Mouse (Mus musculus): ENCODE data around the gene Dgkh. TPM values are rescaled to one million over a fixed set of nuclear protein-coding genes. Genes with fewer than 3 reads are reported as not detected.

The Dgkh gene
- total and polyA plus RNA-seq, 2 experiments, result 0.24 to 1.8 TPM

DNA sequence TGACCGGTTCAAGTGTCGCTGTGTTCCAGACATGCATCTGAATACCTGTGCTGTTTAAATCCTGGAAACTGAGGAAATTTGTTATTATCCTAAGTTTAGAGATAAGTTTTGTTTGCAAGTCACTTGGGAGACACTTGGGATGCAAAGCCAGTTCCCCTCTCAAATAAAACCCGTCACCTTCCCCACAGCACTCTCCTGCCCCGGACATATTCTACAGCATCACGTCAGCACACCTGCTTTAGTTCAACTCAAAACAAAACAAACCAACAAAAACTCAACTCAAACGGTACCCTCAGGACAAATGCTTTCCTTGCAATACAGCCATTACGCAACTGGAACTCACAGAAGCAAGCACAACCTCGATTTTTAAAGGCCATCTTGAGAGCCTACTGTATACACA, 31.1 kb downstream of the Dgkh start:
- no peaks in the 10 kb centered on the region for H3K36me3 ChIP-seq (ENCODE audit: control insufficient read depth, insufficient read depth, low read length)
- DNase-seq (ENCODE audit: extremely low read depth, low read depth, low spot score), result no peak
- H3K9ac ChIP-seq (ENCODE audit: low read depth, low read length), result no peak overlapping the region
- no peak overlapping the region for H3K27ac ChIP-seq (replicated peaks; ENCODE audit: insufficient read depth, low read depth, low read length)
- no peak for TF ChIP-seq POLR2A (IDR thresholded peaks at IDR 0.05; ENCODE audit: extremely low read depth, insufficient read depth, low read length)
- no peak for TF ChIP-seq CTCF (IDR thresholded peaks at IDR 0.05; ENCODE audit: low read depth, low read length)
- no peaks in the 10 kb centered on the region for H3K4me1 ChIP-seq (ENCODE audit: control insufficient read depth, insufficient read depth, low read length)
- no peak overlapping the region for H3K4me3 ChIP-seq (ENCODE audit: insufficient read depth, low read depth, low read length)
- no peaks in the 10 kb centered on the region for H3K79me2 ChIP-seq (ENCODE audit: control insufficient read depth, insufficient read depth, low read length)
- H3K27me3 ChIP-seq (ENCODE audit: control insufficient read depth, insufficient read depth, low read length), result no peaks in the 10 kb centered on the region
- WGBS, result 53% methylated on average over 8 of the region's 8 CpGs

DNA sequence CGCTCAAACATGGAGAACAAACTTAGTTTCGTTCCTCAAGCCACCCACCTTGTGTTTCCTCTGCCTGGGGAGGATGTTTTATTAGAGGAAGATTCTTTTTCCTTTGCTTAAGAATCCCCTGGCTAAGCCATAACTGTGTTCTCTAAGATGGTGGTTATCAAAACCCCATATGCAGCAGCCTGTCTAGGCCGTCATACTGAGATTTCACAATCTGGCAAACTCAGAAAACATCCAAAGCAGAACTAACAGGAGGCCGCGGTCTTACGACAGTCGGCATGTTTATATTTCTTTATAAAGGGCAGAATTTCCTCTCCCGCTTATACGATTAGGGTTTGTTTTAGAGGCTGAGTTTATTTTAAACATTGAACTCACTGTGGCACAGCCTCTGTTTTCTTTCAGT, 31.5 kb downstream of the Dgkh start:
- H3K27ac ChIP-seq (replicated peaks; ENCODE audit: insufficient read depth, low read depth, low read length), result no peak overlapping the region
- TF ChIP-seq POLR2A (IDR thresholded peaks at IDR 0.05; ENCODE audit: extremely low read depth, insufficient read depth, low read length), result no peak
- no peak for TF ChIP-seq CTCF (IDR thresholded peaks at IDR 0.05; ENCODE audit: low read depth, low read length)
- H3K9ac ChIP-seq (ENCODE audit: low read depth, low read length), result no peak overlapping the region
- DNase-seq (ENCODE audit: extremely low read depth, low read depth, low spot score), result peak; percentile 20
- no peak overlapping the region for H3K4me3 ChIP-seq (ENCODE audit: insufficient read depth, low read depth, low read length)
- no peaks in the 10 kb centered on the region for H3K36me3 ChIP-seq (ENCODE audit: control insufficient read depth, insufficient read depth, low read length)
- 31% methylated on average over 9 of the region's 9 CpGs for WGBS
- no peaks in the 10 kb centered on the region for H3K27me3 ChIP-seq (ENCODE audit: control insufficient read depth, insufficient read depth, low read length)
- H3K4me1 ChIP-seq (ENCODE audit: control insufficient read depth, insufficient read depth, low read length), result no peaks in the 10 kb centered on the region
- H3K79me2 ChIP-seq (ENCODE audit: control insufficient read depth, insufficient read depth, low read length), result no peaks in the 10 kb centered on the region

DNA sequence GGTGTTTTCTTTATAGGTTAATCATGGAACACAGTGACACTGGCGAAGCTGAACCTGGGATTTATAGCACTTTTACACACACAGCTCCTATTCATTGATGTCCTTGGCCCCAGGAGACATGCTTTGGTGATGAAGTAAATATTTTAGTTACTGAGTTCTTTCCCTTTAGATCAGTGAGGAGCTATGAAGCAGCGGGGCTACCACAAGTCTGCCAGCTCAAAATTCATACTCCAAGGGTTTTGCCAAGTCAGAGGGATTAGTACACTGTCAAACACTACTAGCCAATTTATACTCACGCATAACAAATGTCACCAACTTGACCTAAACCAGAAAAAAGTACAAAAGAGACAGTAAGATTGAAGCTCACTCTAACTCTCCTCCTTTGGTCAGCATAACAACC, 32.9 kb downstream of the Dgkh start:
- TF ChIP-seq POLR2A (IDR thresholded peaks at IDR 0.05; ENCODE audit: extremely low read depth, insufficient read depth, low read length) (no peak), CTCF (IDR thresholded peaks at IDR 0.05; ENCODE audit: low read depth, low read length) (no peak)
- Histone ChIP-seq H3K4me3 (ENCODE audit: insufficient read depth, low read depth, low read length) (no peak overlapping the region), H3K79me2 (ENCODE audit: control insufficient read depth, insufficient read depth, low read length) (no peaks in the 10 kb centered on the region), H3K36me3 (ENCODE audit: control insufficient read depth, insufficient read depth, low read length) (no peaks in the 10 kb centered on the region), H3K27me3 (ENCODE audit: control insufficient read depth, insufficient read depth, low read length) (no peaks in the 10 kb centered on the region), H3K9ac (ENCODE audit: low read depth, low read length) (no peak overlapping the region), H3K27ac (replicated peaks; ENCODE audit: insufficient read depth, low read depth, low read length) (no peak overlapping the region), H3K4me1 (ENCODE audit: control insufficient read depth, insufficient read depth, low read length) (no peaks in the 10 kb centered on the region)
- WGBS, result 95% methylated on average over 3 of the region's 3 CpGs
- no peak for DNase-seq (ENCODE audit: extremely low read depth, low read depth, low spot score)

DNA sequence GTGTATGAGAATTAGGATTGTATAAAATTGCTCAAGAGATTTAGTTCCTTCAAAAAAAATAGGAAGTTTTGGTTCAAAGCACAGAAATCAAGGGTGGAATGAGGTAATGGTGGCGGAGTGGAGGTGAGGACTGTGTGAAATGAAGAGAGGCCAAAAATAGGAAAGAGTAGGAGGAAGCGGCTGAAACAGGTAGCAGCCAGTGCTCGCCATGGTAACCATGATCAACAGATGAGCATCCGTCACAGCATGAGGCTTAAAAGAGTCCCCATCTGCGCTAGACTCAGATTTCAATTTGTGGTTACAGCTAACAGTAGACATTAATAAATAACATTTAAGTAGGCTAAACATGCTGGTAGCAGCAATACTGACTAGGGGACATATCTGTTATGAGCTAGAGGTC, 33.4 kb downstream of the Dgkh start:
- WGBS, result 94% methylated on average over 5 of the region's 5 CpGs
- no peak for DNase-seq (ENCODE audit: extremely low read depth, low read depth, low spot score)
- H3K4me3 ChIP-seq (ENCODE audit: insufficient read depth, low read depth, low read length), result no peak overlapping the region
- no peaks in the 10 kb centered on the region for H3K79me2 ChIP-seq (ENCODE audit: control insufficient read depth, insufficient read depth, low read length)
- H3K4me1 ChIP-seq (ENCODE audit: control insufficient read depth, insufficient read depth, low read length), result no peaks in the 10 kb centered on the region
- no peaks in the 10 kb centered on the region for H3K27me3 ChIP-seq (ENCODE audit: control insufficient read depth, insufficient read depth, low read length)
- no peaks in the 10 kb centered on the region for H3K36me3 ChIP-seq (ENCODE audit: control insufficient read depth, insufficient read depth, low read length)
- no peak overlapping the region for H3K9ac ChIP-seq (ENCODE audit: low read depth, low read length)
- no peak overlapping the region for H3K27ac ChIP-seq (replicated peaks; ENCODE audit: insufficient read depth, low read depth, low read length)
- TF ChIP-seq POLR2A (IDR thresholded peaks at IDR 0.05; ENCODE audit: extremely low read depth, insufficient read depth, low read length) (no peak), CTCF (IDR thresholded peaks at IDR 0.05; ENCODE audit: low read depth, low read length) (no peak)

DNA sequence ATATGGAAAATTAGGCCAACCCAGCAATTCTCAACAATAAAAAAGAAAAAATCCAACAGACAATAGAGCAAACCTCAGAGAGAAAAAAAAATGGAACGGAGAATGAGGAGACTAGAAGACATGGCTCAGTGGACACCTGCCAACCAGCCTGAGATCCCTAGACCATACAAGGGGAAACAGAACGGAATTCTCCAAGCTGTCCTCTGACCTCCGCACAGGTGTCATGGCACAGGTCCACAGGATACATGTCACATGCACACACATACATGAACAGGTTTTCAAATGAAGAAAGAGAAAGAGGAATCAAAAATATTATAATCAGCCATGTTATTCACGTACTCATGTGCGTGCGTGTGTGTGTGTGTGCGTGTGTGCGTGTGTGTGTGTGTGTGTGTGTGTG, 38.5 kb downstream of the Dgkh start:
- no peaks in the 10 kb centered on the region for H3K27me3 ChIP-seq (ENCODE audit: control insufficient read depth, insufficient read depth, low read length)
- no peak for DNase-seq (ENCODE audit: extremely low read depth, low read depth, low spot score)
- no peak overlapping the region for H3K4me3 ChIP-seq (ENCODE audit: insufficient read depth, low read depth, low read length)
- H3K27ac ChIP-seq (replicated peaks; ENCODE audit: insufficient read depth, low read depth, low read length), result no peak overlapping the region
- no peak overlapping the region for H3K9ac ChIP-seq (ENCODE audit: low read depth, low read length)
- no peaks in the 10 kb centered on the region for H3K4me1 ChIP-seq (ENCODE audit: control insufficient read depth, insufficient read depth, low read length)
- 93% methylated on average over 8 of the region's 8 CpGs for WGBS
- no peaks in the 10 kb centered on the region for H3K79me2 ChIP-seq (ENCODE audit: control insufficient read depth, insufficient read depth, low read length)
- no peak for TF ChIP-seq POLR2A (IDR thresholded peaks at IDR 0.05; ENCODE audit: extremely low read depth, insufficient read depth, low read length)
- no peaks in the 10 kb centered on the region for H3K36me3 ChIP-seq (ENCODE audit: control insufficient read depth, insufficient read depth, low read length)

DNA sequence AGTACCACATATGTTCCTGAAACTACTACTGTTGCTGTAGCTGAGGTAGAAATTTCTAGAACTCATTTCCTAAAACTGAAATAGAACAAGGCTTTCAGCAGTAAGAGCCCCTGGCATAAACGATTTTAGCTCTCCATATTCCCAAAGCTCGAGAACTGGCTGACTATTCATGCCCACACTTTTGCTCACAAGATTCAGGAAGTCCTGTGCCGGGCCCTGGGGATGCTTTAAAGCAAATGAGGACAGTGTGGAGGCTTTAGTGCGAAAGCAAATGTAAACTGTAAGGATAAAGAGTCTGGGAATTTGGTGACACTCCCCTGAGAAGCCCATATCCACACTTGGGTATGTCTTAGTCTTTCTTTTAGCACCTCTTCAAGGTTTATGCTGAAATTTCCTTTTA, 40.0 kb downstream of the Dgkh start:
- no peak overlapping the region for H3K27ac ChIP-seq (replicated peaks; ENCODE audit: insufficient read depth, low read depth, low read length)
- H3K9ac ChIP-seq (ENCODE audit: low read depth, low read length), result no peak overlapping the region
- DNase-seq (ENCODE audit: extremely low read depth, low read depth, low spot score), result no peak
- H3K4me3 ChIP-seq (ENCODE audit: insufficient read depth, low read depth, low read length), result no peak overlapping the region
- TF ChIP-seq CTCF (IDR thresholded peaks at IDR 0.05; ENCODE audit: low read depth, low read length), result no peak
- TF ChIP-seq POLR2A (IDR thresholded peaks at IDR 0.05; ENCODE audit: extremely low read depth, insufficient read depth, low read length), result no peak
- H3K79me2 ChIP-seq (ENCODE audit: control insufficient read depth, insufficient read depth, low read length), result no peaks in the 10 kb centered on the region
- no peaks in the 10 kb centered on the region for H3K4me1 ChIP-seq (ENCODE audit: control insufficient read depth, insufficient read depth, low read length)
- no peaks in the 10 kb centered on the region for H3K36me3 ChIP-seq (ENCODE audit: control insufficient read depth, insufficient read depth, low read length)
- 67% methylated on average over 4 of the region's 4 CpGs for WGBS
- H3K27me3 ChIP-seq (ENCODE audit: control insufficient read depth, insufficient read depth, low read length), result no peaks in the 10 kb centered on the region
